Mouse (Mus musculus) intestine, postnatal 0 days (tissue): ENCODE measurements around the gene Dnah10. TPM values are rescaled to one million over a fixed set of nuclear protein-coding genes. Genes with fewer than 3 reads are reported as not detected.
A peak's percentile ranks its signal among the peaks of the same experiment; 100 is the strongest.

ENCODE experiments used
- ATAC-seq: fragments of 200-750 bp; cut with Nextera tagmentation; 2 replicates; pipeline ENCODE4 v1.8.0; 2017; ENCODE audit warnings: mild to moderate bottlenecking, moderate TSS enrichment, moderate library complexity
- H3K27ac ChIP-seq: fragments of 300-500 bp; sonication (generic); 2 replicates; pipeline ENCODE4 v1.5.1; 2014; ENCODE audit warnings: mild to moderate bottlenecking, low read depth, low read length, moderate library complexity
- H3K27me3 ChIP-seq: fragments of 300-500 bp; sonication (generic); replicated peaks from 2 replicates; pipeline ENCODE4 v1.6.1; 2014; ENCODE audit warnings: low read length, mixed read lengths; ENCODE audit not compliant: control insufficient read depth, insufficient read depth
- H3K36me3 ChIP-seq: fragments of 300-500 bp; sonication (generic); 2 replicates; pipeline ENCODE4 v1.6.1; 2014; ENCODE audit warnings: mild to moderate bottlenecking, moderate library complexity; ENCODE audit not compliant: control insufficient read depth, insufficient read depth
- H3K4me1 ChIP-seq: fragments of 300-500 bp; sonication (generic); replicated peaks from 2 replicates; pipeline ENCODE4 v1.6.1; 2014; ENCODE audit warnings: antibody characterized with exemption, low read length, mixed read lengths; ENCODE audit not compliant: control insufficient read depth, insufficient read depth
- H3K4me2 ChIP-seq: fragments of 300-500 bp; sonication (generic); replicated peaks from 2 replicates; pipeline ENCODE4 v1.6.1; 2014; ENCODE audit warnings: low read depth, mild to moderate bottlenecking, moderate library complexity
- H3K4me3 ChIP-seq: fragments of 300-500 bp; sonication (generic); 2 replicates; pipeline ENCODE4 v1.5.1; 2014; ENCODE audit warnings: low read depth, low read length
- H3K9ac ChIP-seq: fragments of 300-500 bp; sonication (generic); 2 replicates; pipeline ENCODE4 v1.6.1; 2014; ENCODE audit warnings: mild to moderate bottlenecking, low read depth, low read length
- H3K9me3 ChIP-seq: fragments of 300-500 bp; sonication (generic); 2 replicates; pipeline ENCODE4 v1.6.1; 2016; ENCODE audit warnings: mixed run types; ENCODE audit not compliant: control insufficient read depth
- CTCF ChIP-seq: sonication (generic); IDR thresholded peaks from 2 replicates; pipeline ENCODE4 v1.5.1; 2016; ENCODE audit warnings: low read depth, mild to moderate bottlenecking, control low read depth, antibody characterized with exemption, moderate library complexity
- WGBS: fragments of 180-500 bp; shearing (Covaris S2); extraction: QIAGEN DNeasy Blood & Tissue Kit; methylation state at CpG from one replicate; pipeline ENCODE4 v1.1.7; 2014; 5-methylcytosine and 5-hydroxymethylcytosine counted together
- polyA plus RNA-seq: library from polyadenylated mRNA; unstranded; fragments of >200 nt; fragmentation: Nextera tagmentation; extraction: Ambion mirVana; gene quantifications from 2 replicates; pipeline ENCODE4 v1.2.1, GENCODE M21; 2015

Gene Dnah10
- polyA plus RNA-seq, 1 experiment from 2014 or later: 0.01 TPM

DNA sequence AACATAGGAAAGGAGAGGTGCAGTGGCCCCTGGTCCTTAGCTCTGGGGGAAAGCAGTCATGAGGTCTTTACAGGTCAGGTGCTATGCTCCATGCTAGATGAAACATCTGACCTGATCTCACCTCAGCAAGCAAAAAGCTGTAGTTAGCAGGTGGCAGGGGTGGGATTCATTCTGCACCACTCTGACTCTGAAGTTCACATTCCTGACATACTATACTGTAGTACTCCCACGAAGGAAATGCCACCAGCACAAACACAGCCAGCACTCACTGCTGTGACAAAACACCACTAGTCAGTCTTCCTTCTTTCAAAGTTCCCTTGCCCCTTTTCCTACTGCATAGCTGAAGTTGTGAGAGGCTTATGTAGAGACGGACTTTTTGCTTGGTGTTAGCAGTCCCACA lies 127.4 kb downstream of the Dnah10 start:
- ATAC-seq: no peak
- H3K9me3 ChIP-seq: no peaks in the 10 kb centered on the region
- no peak overlapping the region for H3K27ac ChIP-seq
- no peaks in the 10 kb centered on the region for H3K36me3 ChIP-seq
- H3K27me3 ChIP-seq: no peaks in the 10 kb centered on the region
- no peak for TF ChIP-seq CTCF
- WGBS: 28% methylated on average over 2 of the region's 2 CpGs
- H3K4me2 ChIP-seq: no peak overlapping the region
- no peaks in the 10 kb centered on the region for H3K4me1 ChIP-seq
- H3K4me3 ChIP-seq: no peak overlapping the region
- no peak overlapping the region for H3K9ac ChIP-seq

DNA sequence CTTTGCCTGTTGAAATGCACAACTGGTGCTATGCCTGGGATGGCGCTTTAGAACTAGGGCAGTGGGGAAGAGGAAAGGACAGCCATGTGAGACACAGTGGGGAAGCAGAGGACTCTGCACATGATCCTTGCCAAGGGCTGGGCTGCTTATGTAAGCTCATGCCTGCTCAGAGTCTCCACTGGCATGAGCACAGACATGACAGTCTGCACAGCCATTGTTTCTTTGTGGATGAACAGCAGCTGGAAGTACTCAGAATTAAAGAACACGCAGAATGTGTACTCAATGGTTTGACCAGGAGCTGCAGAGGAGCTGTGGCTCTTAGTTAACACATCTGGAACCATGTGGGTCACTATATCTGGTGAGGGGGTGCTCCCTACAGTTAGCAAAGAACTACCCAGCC lies 128.2 kb downstream of the Dnah10 start:
- Histone ChIP-seq H3K27ac (no peak overlapping the region), H3K4me1 (no peaks in the 10 kb centered on the region), H3K9me3 (no peaks in the 10 kb centered on the region), H3K36me3 (no peaks in the 10 kb centered on the region), H3K4me3 (no peak overlapping the region), H3K4me2 (no peak overlapping the region), H3K9ac (no peak overlapping the region), H3K27me3 (no peaks in the 10 kb centered on the region)
- WGBS: 72% methylated on average over 2 of the region's 2 CpGs
- no peak for TF ChIP-seq CTCF
- ATAC-seq: no peak

DNA sequence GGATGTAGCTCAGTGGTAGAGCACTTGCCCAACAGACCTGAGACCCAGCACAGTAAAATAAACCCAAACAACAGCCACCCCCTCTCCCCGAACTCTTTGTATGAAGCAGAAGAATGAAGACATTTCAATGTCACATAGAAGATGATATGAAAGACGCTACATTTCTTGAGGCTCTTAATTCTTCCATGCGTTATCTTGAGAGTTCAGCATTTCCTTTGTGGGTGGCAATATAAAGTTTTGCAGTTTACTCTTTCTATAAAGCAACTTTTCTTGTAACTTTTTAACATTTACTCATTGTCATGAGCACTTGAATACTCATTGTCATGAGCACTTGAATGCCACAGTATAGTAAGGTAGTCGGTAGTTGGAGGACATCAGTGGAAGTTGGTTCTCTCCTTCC lies 129.3 kb downstream of the Dnah10 start:
- H3K27me3 ChIP-seq: 0 out of 2 replicates have a peak, but pooled peaks cover 2% of the 10 kb centered on the region
- no peak overlapping the region for H3K4me3 ChIP-seq
- no peak for TF ChIP-seq CTCF
- no peaks in the 10 kb centered on the region for H3K4me1 ChIP-seq
- WGBS: 92% methylated on average over 4 of the region's 4 CpGs
- no peak overlapping the region for H3K4me2 ChIP-seq
- no peak overlapping the region for H3K9ac ChIP-seq
- no peak for ATAC-seq
- no peaks in the 10 kb centered on the region for H3K36me3 ChIP-seq
- no peak overlapping the region for H3K27ac ChIP-seq
- H3K9me3 ChIP-seq: no peaks in the 10 kb centered on the region

DNA sequence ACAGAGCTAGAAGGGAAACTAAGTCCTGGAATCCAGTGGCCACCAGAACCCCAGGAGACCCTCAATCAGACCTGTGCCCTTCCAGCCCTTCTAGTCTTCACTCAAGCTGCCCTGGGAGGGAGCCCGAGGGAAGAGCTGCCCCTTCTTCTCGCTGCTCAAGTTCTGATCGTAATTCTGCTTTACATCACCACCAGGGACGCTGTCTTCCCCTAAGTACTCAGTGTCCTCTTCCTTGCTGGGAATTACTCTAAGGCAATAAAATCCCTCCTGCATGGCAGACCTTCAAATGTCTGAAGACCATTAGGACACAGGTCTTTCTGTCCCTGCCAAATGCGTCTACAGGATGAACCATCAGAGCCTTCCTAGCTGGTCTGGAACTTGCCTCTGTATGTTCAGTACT lies 135.1 kb downstream of the Dnah10 start:
- Histone ChIP-seq H3K9me3 (no peaks in the 10 kb centered on the region), H3K9ac (no peak overlapping the region), H3K4me1 (no peaks in the 10 kb centered on the region), H3K36me3 (no peaks in the 10 kb centered on the region), H3K4me2 (no peak overlapping the region), H3K27me3 (peaks cover 12% of the 10 kb centered on the region), H3K4me3 (no peak overlapping the region), H3K27ac (no peak overlapping the region)
- peak; percentile 81 for TF ChIP-seq CTCF
- 8% methylated on average over 5 of the region's 5 CpGs for WGBS
- ATAC-seq: no peak

DNA sequence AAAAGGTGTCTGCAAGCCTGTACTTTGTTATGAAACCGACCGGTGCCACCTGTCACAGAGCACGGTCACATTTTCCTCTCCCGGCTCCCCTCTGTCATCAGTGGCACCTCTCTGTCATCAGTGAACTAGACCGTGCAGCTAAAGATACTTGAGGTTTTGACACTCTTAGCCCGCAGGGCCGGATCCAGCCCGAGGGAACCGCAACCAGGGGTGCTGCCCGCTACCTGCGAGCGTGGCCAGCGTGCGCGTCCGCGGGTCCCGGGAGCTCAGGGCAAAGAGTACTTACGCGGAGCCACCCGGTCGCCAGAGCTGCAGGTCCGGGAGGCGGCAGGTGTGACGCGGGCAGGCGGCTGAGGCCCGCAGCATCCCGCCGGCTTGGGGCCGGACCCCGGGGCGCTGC lies 136.6 kb downstream of the Dnah10 start:
- WGBS: under 1% methylated on average over 33 of the region's 33 CpGs
- Histone ChIP-seq H3K9me3 (no peaks in the 10 kb centered on the region), H3K4me2 (peak overlapping the region; percentile 94), H3K4me1 (no peaks in the 10 kb centered on the region), H3K4me3 (peak overlapping the region; percentile 69), H3K27ac (no peak overlapping the region), H3K9ac (0 out of 2 replicates have a peak overlapping the region, but pooled peaks have one; percentile 26), H3K36me3 (no peaks in the 10 kb centered on the region), H3K27me3 (peaks cover 12% of the 10 kb centered on the region)
- ATAC-seq: no peak
- no peak for TF ChIP-seq CTCF

DNA sequence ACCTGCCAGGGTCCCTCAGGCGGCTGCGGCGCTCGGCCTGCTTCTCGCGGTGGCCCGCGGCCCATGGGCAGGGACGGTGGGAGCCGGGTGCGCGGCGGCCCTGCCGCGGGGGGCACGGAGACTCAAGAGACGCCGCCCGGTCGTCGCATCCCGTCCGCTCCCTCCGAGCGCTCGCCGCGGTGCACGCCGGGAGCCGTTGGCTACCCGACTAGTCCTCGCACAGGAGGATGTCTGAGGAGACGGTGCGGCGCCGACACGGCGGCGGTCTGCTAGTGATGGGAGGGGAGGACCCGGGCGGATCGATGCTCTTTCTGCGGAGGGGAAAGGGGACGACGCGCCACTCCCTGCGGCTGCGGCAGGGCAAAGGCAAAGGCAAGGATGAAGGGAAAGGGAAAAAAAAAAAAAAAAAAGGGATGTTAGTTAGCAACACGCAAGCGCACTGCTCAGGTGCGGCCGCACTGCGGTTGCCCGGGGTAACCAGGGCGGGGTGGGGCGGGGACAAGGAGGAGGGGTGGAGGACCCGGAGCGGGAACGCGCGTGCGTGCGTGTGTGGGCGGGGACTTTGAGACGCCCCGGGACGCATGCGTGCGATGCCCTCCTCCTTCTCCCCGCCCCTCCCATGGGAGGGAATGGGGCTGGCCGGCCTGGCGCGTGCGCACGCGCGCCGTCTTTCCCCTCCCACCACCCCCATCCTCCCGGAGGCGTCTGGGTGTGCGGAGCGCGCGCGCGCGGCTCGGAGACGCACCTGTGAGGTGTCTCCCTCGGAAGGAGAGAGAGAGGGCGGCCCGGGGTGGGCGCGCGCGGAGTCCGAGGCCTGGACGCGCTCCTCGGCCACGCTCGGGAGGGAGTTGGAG lies 137.4 kb downstream of the Dnah10 start, which contains the start of the genes Ccdc92 and Zfp664:
Gene Ccdc92, minus strand, starts transcription at position 412 of the 854 bp plus-strand sequence.
Gene Zfp664, plus strand, starts transcription at position 679 of the 854 bp plus-strand sequence.
- peak within 1 kb of the TSS; percentile 94 for H3K4me2 ChIP-seq
- peak; percentile 95 for ATAC-seq
- H3K4me1 ChIP-seq: no peaks in the 10 kb centered on the region
- no peak for TF ChIP-seq CTCF
- no peaks in the 10 kb centered on the region for H3K36me3 ChIP-seq
- peak within 1 kb of the TSS; percentile 69 for H3K4me3 ChIP-seq
- peak within 1 kb of the TSS; percentile 82 for H3K27ac ChIP-seq
- H3K9me3 ChIP-seq: no peaks in the 10 kb centered on the region
- H3K9ac ChIP-seq: peak within 1 kb of the TSS; percentile 71
- peaks cover 12% of the 10 kb centered on the region for H3K27me3 ChIP-seq
- WGBS: under 1% methylated on average over 94 of the region's 103 CpGs
